Mouse (Mus musculus) monocyte, adult 5-6 weeks (primary cell): ENCODE data around the gene Olfr1511. TPM values are rescaled to one million over a fixed set of nuclear protein-coding genes. Genes with fewer than 3 reads are reported as not detected.
A peak's percentile ranks its signal among the peaks of the same experiment; 100 is the strongest.
"Not testable (repeated sequence)": the region's sequence is repeated elsewhere in the genome, so short reads cannot be mapped to it uniquely, and the experiment has no call there.

Experiments
- ATAC-seq: fragments of 153-309, 156-312 bp; replicated peaks from 2 replicates; pipeline ENCODE4 v1.8.0; 2017; ENCODE audit warnings: mild to moderate bottlenecking; ENCODE audit not compliant: low TSS enrichment, insufficient number of reproducible peaks, severe bottlenecking, poor library complexity, low FRiP score
- total RNA-seq: library from RNA; stranded (forward); fragments of 200-1000, 200-491, 200-594 nt; gene quantifications from 3 replicates; pipeline ENCODE4 v1.2.3, GENCODE M21; 2017

Olfr1511 gene
- not detected in 3 replicates for total RNA-seq

DNA sequence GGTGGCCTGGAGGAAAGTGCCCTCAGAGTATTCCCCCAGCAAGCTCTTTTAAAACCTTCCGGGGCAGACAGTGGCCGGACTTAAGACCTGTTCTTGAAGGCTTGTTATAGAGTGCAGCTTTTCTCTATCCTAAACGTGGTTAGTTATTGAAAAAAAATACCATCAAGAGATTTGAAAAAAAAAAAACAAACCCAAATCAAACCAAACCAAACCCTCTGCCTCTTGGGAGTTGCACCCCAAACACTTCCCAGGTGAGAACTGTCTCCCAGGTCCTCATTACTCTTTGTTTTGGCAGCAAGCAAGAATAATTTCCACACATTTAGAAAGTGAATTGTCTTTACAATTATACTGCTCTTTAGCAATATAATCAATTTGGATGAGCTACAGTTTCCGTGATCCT is at the start of gene Olfr1511:
Olfr1511 (minus strand) TSS at position 101 of the 400 bp plus-strand sequence.
- no peak for ATAC-seq

DNA sequence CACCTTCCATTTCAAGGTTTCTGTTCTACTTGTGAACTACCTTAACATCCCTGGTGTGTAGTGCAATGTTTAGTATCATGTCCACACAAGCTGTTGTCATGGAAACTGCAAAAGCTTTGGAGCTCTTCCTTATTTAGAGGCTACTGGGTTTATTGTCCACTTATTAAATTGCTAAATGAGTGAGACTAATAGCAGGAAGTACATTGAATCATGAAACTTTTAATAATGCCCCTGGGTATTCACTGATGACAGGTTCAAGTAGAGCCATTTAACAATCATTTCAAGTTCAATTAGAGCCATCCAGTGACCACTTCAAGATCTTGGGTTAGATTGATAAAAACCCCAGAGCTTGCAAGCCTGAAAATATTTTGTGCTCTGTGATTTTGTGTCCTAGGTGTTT is 45.5 kb upstream of the Olfr1511 start, which contains the start of gene Olfr1509:
Olfr1509 (plus strand) TSS at position 301 of the 400 bp plus-strand sequence.
- ATAC-seq, result no peak

DNA sequence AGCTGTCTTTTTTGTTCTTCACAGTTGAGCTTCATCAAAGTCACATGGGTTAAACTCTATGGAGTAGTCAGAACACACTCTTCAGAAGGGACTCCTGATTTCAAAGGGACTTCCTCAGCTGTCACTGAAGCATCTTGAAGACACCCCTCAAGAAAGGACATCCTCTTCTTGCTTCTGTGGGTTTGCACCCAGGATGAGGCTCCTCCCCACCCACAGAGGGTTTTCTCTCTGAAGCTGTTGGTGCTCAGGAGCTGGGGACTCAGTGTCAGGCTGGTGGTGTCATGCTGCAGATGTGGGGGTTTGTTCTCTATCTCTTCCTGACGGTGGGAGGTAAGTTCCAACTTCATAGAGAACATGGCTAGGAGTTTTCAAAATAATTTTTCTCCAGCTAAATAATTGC is 30.5 kb upstream of the Olfr1511 start:
- no peak for ATAC-seq

DNA sequence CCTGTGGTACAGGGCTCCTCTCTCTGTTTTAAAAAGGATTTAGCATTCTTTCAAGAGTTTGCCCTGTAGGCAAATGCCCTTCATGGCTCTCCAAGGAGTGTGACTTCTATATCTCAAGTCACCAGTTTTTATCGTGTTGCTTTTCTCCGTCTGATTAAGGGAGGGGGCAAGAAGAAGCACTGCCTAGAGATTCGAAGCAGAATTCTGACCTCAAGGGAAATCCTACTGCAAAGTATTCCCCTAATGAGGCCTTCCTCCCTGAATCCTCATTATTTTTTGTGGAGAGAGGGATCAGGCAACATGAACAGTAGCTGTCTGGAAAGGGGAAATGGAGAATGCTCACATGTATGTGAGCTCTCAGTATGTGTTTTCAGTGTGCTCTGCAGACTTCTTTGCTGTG is 17.1 kb upstream of the Olfr1511 start, which contains the start of gene Olfr1510:
Olfr1510 (minus strand) TSS at position 101 of the 400 bp plus-strand sequence.
- ATAC-seq, result no peak

DNA sequence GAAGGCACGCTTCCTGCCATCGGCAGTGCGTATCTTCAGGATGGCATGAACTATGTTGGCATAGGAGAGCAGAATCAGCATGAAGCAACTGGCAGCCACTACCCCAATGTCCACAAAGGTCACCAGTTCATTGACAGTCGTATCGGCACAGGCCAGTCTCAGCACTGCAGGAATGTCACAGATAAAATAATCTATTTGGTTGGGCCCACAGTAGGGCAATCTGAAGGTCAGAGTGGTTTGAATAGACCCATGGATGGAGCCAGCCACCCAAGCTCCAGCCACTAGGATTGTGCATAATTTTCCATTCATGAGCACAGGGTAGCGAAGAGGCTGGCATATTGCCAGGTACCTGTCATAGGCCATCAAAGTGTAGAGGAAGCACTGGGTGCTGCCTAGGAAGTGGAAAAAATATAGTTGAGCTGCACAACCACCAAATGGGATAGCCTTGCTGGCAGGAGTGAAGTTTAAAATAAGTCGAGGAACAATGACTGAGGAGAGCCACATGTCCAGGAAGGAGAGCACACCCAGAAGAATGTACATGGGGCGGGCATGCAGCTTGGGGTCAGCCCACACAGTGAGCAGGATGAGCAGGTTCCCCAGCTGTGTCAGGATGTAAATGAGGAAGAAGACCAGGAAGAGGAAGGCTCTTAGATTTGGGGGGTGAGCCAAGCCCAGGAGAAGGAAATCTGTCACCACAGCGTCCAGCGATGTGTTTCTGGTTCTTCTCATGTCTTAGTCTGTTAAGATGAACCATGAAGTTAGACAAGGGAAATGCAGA is 13.2 kb upstream of the Olfr1511 start:
- not testable (repeated sequence) for ATAC-seq

DNA sequence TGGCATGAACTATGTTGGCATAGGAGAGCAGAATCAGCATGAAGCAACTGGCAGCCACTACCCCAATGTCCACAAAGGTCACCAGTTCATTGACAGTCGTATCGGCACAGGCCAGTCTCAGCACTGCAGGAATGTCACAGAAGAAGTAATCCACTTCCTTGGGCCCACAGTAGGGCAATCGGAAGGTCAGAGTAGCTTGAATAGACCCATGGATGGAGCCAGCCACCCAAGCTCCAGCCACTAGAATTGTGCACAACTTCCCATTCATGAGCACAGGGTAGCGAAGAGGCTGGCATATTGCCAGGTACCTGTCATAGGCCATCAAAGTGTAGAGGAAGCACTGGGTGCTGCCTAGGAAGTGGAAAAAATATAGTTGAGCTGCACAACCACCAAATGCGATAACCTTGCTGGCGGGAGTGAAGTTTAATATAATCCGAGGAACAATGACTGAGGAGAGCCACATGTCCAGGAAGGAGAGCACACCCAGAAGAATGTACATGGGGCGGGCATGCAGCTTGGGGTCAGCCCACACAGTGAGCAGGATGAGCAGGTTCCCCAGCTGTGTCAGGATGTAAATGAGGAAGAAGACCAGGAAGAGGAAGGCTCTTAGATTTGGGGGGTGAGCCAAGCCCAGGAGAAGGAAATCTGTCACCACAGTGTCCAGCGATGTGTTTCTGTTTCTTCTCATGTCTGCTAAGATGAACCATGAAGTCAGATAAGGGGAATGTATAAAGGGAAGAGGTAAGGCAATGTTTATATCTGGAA is 6.9 kb downstream of the Olfr1511 start:
- ATAC-seq, result 0 out of 2 replicates have a peak, but pooled peaks have one; percentile 35

DNA sequence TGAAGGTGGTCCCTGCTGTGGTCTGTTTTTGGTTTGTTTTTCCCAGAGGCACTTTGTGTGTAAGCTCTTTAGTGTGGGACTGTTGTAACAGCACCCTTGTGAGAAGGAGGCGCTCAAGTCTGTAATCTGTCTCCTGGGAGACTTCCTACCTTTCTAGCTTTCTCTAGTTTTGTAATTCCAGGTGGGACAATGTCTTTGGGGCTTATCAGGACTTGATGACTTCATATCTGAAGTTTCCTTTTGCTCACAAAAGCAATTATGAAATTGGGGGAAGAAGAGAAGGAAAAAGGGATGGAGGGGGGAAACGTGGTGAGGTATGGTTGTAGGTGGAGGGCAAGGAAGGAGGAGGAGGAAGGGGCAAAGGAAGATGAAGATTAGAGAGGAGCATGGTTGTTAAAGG is 18.1 kb downstream of the Olfr1511 start, which contains the start of gene Olfr1512:
Olfr1512 (minus strand) TSS at position 101 of the 400 bp plus-strand sequence.
- ATAC-seq, result no peak

DNA sequence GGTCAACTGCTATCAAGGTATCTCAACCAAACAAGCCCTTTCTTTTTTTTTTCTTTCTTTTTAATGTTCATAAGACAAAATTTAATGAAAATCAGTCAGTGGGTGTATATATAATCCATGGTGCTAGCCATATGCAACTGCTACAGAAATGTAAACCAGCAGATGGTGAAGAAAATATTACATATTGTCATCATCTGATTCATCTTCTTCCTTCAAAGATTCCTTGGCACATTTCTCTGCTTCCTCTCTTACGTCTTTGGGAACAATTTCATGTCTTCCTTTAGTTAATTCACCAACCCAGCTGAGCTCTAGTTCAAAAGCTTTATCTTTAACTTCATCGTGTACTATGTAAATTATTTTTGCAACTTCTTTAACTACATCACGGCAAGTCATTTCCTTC is 28.4 kb downstream of the Olfr1511 start:
- ATAC-seq, result no peak

DNA sequence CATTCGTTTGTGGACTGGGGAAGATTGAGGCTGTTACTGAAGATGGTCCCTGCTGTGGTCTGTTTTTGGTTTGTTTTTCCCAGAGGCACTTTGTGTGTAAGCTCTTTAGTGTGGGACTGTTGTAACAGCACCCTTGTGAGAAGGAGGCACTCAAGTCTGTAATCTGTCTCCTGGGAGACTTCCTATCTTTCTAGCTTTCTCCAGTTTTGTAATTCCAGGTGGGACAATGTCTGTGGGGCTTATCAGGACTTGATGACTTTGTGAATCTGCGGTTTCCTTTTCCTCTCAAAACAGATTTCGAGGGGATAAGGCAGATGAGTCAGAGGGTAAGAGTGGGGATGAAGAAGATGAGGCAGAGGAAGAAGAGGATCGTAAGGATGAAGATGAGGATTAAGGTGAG is 40.9 kb downstream of the Olfr1511 start, which contains the start of gene Olfr1513:
Olfr1513 (minus strand) TSS at position 101 of the 400 bp plus-strand sequence.
- ATAC-seq, result no peak

Other genes starting within 250 kb of the Olfr1511 start
- 96.8 to 144 TPM (median 108 TPM) in 3 replicates for gene Supt16, start 200.0 kb downstream of the Olfr1511 start, total RNA-seq
- 105 to 153 TPM (median 127 TPM) in 3 replicates for gene Chd8, start 139.6 kb downstream of the Olfr1511 start, total RNA-seq
- 56.9 to 65.9 TPM (median 65.4 TPM) in 3 replicates for gene Tox4, start 118.2 kb downstream of the Olfr1511 start, total RNA-seq
- 5.4 to 14.8 TPM (median 12.5 TPM) in 3 replicates for gene Rab2b, start 117.8 kb downstream of the Olfr1511 start, total RNA-seq
- gene Mettl3, start 92.3 kb downstream of the Olfr1511 start, total RNA-seq, result 31.5 to 70.4 TPM (median 65.5 TPM) in 3 replicates
- 0.39 to 0.48 TPM in 2 of 3 replicates, not detected in the other for gene Sall2, start 68.6 kb downstream of the Olfr1511 start, total RNA-seq
- gene Olfr1513, start 41.0 kb downstream of the Olfr1511 start, total RNA-seq, result not detected in 3 replicates
- not detected in 3 replicates for gene Olfr1512, start 18.2 kb downstream of the Olfr1511 start, total RNA-seq
- not detected in 3 replicates for gene Olfr1510, start 17.0 kb upstream of the Olfr1511 start, total RNA-seq
- not detected in 3 replicates for gene Olfr1509, start 45.6 kb upstream of the Olfr1511 start, total RNA-seq
- not detected in 3 replicates for gene Olfr1508, start 70.1 kb upstream of the Olfr1511 start, total RNA-seq
- not detected in 3 replicates for gene Olfr1507, start 98.4 kb upstream of the Olfr1511 start, total RNA-seq